ENCODE assay signal across 28 mouse cellular contexts in genomic region chr3:37137231-37137630, GRCm38 (mm10). TPM values are rescaled to one million over a fixed set of nuclear protein-coding genes. Genes with fewer than 3 reads are reported as not detected.
DNase-seq lines count a peak whose midpoint lies in the region; ATAC-seq and TF ChIP-seq lines count a peak whose summit lies in the region.
"Had no signal": no experiment of that assay in that cellular context is flagged by ENCODE, and none has a peak within 500 bp of the region (broad histone marks: within the 10 kb centered on the region; RNA-seq: fewer than 3 reads in every experiment).

No protein-coding gene starts in this region.

- no peak overlapping the region for H3K27ac ChIP-seq in gastrocnemius, adult 2 months
- H3K27ac ChIP-seq in kidney, adult 2 months (ENCODE audit: insufficient read depth, low read depth, low read length): no peak overlapping the region
- H3K27ac ChIP-seq in kidney, embryonic 16.5 days (ENCODE audit: low read length): no peak overlapping the region
- H3K27ac ChIP-seq: forebrain, embryonic 10.5 days; forebrain, embryonic 13.5 days; heart, adult 2 months; heart, embryonic 10.5 days; heart, embryonic 13.5 days; hindbrain, embryonic 12.5 days; hindbrain, embryonic 15.5 days had no signal

- no peaks in the 10 kb centered on the region for H3K9me3 ChIP-seq in kidney, embryonic 16.5 days (ENCODE audit: low read length)
- H3K9me3 ChIP-seq: forebrain, embryonic 10.5 days; forebrain, embryonic 13.5 days; heart, embryonic 10.5 days; heart, embryonic 13.5 days; hindbrain, embryonic 12.5 days; hindbrain, embryonic 15.5 days had no signal

- intact Hi-C loops in gastrocnemius, postnatal 14 days (cut with DNase I; ENCODE audit: low total_unique reads): no loop called here
- intact Hi-C loops in gastrocnemius, adult 2 months (cut with DNase I): no loop called here

- TF ChIP-seq POLR2A in kidney, adult 2 months (IDR thresholded peaks at IDR 0.05; ENCODE audit: low read depth, low read length): no peak

- no peak for TF ChIP-seq CTCF in gastrocnemius, adult 2 months (IDR thresholded peaks at IDR 0.05)
- TF ChIP-seq CTCF in kidney, adult 2 months (conservative IDR thresholded peaks at IDR 0.05; ENCODE audit: insufficient read depth, insufficient read length, low read depth, low read length): no peak

- no peak overlapping the region for H3K4me3 ChIP-seq in gastrocnemius, adult 2 months
- no peak overlapping the region for H3K4me3 ChIP-seq in kidney, adult 2 months (ENCODE audit: insufficient read depth, low read depth, low read length)
- H3K4me3 ChIP-seq in kidney, embryonic 16.5 days (ENCODE audit: low read length): no peak overlapping the region
- H3K4me3 ChIP-seq: forebrain, embryonic 10.5 days; forebrain, embryonic 13.5 days; heart, adult 2 months; heart, embryonic 10.5 days; heart, embryonic 13.5 days; hindbrain, embryonic 12.5 days; hindbrain, embryonic 15.5 days had no signal

- ATAC-seq in cerebellum, adult (ENCODE audit: insufficient number of reproducible peaks, low FRiP score, low TSS enrichment): peak; percentile 31; the same call in 1 of the 2 replicates
- peak; percentile 31; the same call in 1 of the 2 replicates for ATAC-seq in kidney, embryonic 16.5 days (ENCODE audit: low FRiP score, low TSS enrichment)
- ATAC-seq: activated CD4-positive, CD25-positive, alpha-beta regulatory T cell, adult 4 months; forebrain, embryonic 13.5 days; forebrain, embryonic 16.5 days had no signal

- no peaks in the 10 kb centered on the region for H3K27me3 ChIP-seq in kidney, adult 2 months (replicated peaks; ENCODE audit: control insufficient read depth, insufficient read depth, low read length)
- no peaks in the 10 kb centered on the region for H3K27me3 ChIP-seq in kidney, embryonic 16.5 days (ENCODE audit: insufficient read depth, low read length)
- H3K27me3 ChIP-seq: forebrain, embryonic 13.5 days; heart, embryonic 13.5 days; hindbrain, embryonic 12.5 days; hindbrain, embryonic 15.5 days had no signal

- 29% methylated on average over 4 of the region's 4 CpGs for WGBS in kidney, adult 2 months
- 34% methylated on average over 4 of the region's 4 CpGs for WGBS in kidney, embryonic 16.5 days

- no peak overlapping the region for H3K4me2 ChIP-seq in kidney, embryonic 16.5 days (replicated peaks; ENCODE audit: low read depth, low read length)
- H3K4me2 ChIP-seq: forebrain, embryonic 13.5 days; heart, embryonic 13.5 days; hindbrain, embryonic 12.5 days; hindbrain, embryonic 15.5 days had no signal

- H3K4me1 ChIP-seq in kidney, adult 2 months (ENCODE audit: control insufficient read depth, insufficient read depth, low read length): no peaks in the 10 kb centered on the region
- H3K4me1 ChIP-seq in kidney, embryonic 16.5 days (ENCODE audit: insufficient read depth, low read length): 0 out of 2 replicates have a peak, but pooled peaks cover 5% of the 10 kb centered on the region
- H3K4me1 ChIP-seq: forebrain, embryonic 10.5 days; forebrain, embryonic 13.5 days; heart, embryonic 10.5 days; heart, embryonic 13.5 days; hindbrain, embryonic 12.5 days; hindbrain, embryonic 15.5 days had no signal

- H3K36me3 ChIP-seq in kidney, adult 2 months (ENCODE audit: control insufficient read depth, insufficient read depth, low read length): no peaks in the 10 kb centered on the region
- H3K36me3 ChIP-seq in kidney, embryonic 16.5 days (ENCODE audit: insufficient read depth, low read length): no peaks in the 10 kb centered on the region
- H3K36me3 ChIP-seq: forebrain, embryonic 10.5 days; heart, embryonic 10.5 days; heart, embryonic 13.5 days; hindbrain, embryonic 12.5 days; hindbrain, embryonic 15.5 days had no signal

- DNase-seq in cerebellum, adult 9-10 months: no peak
- DNase-seq in gastrocnemius, postnatal 14 days: peak; percentile 13
- DNase-seq in gastrocnemius, adult 2 months: no peak
- DNase-seq in kidney, adult 2 months: peak; percentile 21
- no peak for DNase-seq in kidney, postnatal 14 days
- no peak for DNase-seq in kidney, adult 8-10 months
- DNase-seq: adrenal gland, postnatal 10 days; adrenal gland, postnatal 36 days; cerebellum, adult 11 months; cerebellum, adult 2 months; gastrocnemius, postnatal 25 days; heart, adult 2 months; heart, postnatal 14 days had no signal

- no peak overlapping the region for H3K9ac ChIP-seq in kidney, embryonic 16.5 days (replicated peaks; ENCODE audit: low read length)
- H3K9ac ChIP-seq: forebrain, embryonic 13.5 days; heart, embryonic 13.5 days; hindbrain, embryonic 12.5 days; hindbrain, embryonic 15.5 days had no signal

RNA-seq across cellular contexts. Expression of gene Il2, which starts 11.5 kb away (rescaled TPM):
- not detected for total RNA-seq in gastrocnemius, postnatal 14 days (2021)
- not detected for total RNA-seq in gastrocnemius, adult 2 months (2021)
- 0.17 TPM in 1 of 2 replicates, not detected in the other for polyA plus RNA-seq in kidney, adult 2 months (2012; rRNA removed)
- 0.34 TPM in 1 of 2 replicates, not detected in the other for polyA plus RNA-seq in kidney, embryonic 16.5 days (2015; fragmentation: Nextera tagmentation; extraction: Ambion mirVana)
- total RNA-seq: adrenal gland, adult 18-20 months; adrenal gland, postnatal 10 days; adrenal gland, postnatal 36 days; ES-E14; gastrocnemius, adult 18-20 months; gastrocnemius, postnatal 25 days; heart, adult 2 months; heart, postnatal 14 days; hematopoietic stem cell, adult 5-6 weeks had no signal
- polyA plus RNA-seq: gonadal fat pad, adult 2 months; heart, adult 2 months had no signal

Comparison
In these comparisons a context has a peak if more than half of its experiments do, and no peak if none do; other contexts are left out.
1. DNase-seq: peak in gastrocnemius, postnatal 14 days (single experiment) and kidney, adult 2 months (single experiment); none in cerebellum, adult 9-10 months (single experiment), gastrocnemius, adult 2 months (single experiment), kidney, postnatal 14 days (single experiment) and kidney, adult 8-10 months (0 of 2).